ENCODE assay signal across 8 mouse cellular contexts in the genomic region with DNA sequence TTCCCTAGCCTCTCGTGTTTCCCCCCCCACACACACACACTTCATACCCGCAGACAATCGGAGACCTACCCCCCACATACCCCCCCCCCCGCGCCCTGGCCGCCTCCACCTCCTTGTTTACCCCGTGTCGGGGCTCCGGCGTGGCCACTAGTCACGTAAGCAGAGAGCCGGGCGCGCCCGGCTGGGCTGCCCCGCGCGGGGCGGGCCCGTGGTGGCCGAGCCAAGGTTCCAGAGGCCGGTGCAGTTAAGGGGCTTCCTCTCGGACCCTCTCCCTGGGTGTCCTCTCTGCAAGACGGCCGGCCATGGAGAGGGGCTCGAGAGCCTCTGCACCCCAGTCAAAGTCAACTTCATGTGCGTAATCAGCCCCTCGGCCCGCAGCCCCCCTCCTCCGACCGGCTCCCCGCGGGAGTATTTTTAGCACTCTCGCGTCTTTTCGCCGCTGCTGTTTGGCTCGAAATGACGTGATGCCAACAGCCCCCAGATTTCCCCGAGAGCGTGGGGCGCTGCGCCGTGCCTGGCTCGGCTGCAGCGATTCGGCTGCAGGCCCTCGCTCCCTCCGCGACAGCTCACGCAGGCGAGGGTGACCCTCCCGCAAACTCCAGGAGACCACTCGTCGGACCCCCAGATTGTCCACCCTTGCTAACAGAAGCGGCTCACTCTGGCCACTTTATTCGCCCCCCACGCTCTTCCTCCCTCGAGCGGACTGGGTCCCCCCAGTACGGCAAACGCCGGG. TPM values are rescaled to one million over a fixed set of nuclear protein-coding genes. Genes with fewer than 3 reads are reported as not detected.
DNase-seq lines count a peak whose midpoint lies in the region; ATAC-seq and TF ChIP-seq lines count a peak whose summit lies in the region.

No protein-coding gene starts in this region.

- peak; percentile 5 for ATAC-seq in forebrain, embryonic 13.5 days
- ATAC-seq in heart, postnatal 0 days (ENCODE audit: insufficient read depth, low read depth): peak; percentile 37
- ATAC-seq in liver, postnatal 0 days: peak; percentile 50
- ATAC-seq in neural tube, embryonic 14.5 days (ENCODE audit: low read depth): peak; percentile 8; the same call in 1 of the 2 replicates

- DNase-seq in CD8-positive naive resting alpha-beta T cell, adult 2 months (ENCODE audit: low read depth in 2 of 2, low spot score in 2 of 2): peak; percentile 61 to 76
- DNase-seq in heart, postnatal 0 days (ENCODE audit: low spot score): peak; percentile 85
- DNase-seq in kidney, postnatal 4 days: peak; percentile 78 to 88
- peak; percentile 79 for DNase-seq in liver, postnatal 0 days
- peak; percentile 58 for DNase-seq in testis, postnatal 14 days (ENCODE audit: low spot score)

- H3K27me3 ChIP-seq in forebrain, embryonic 13.5 days: no peaks in the 10 kb centered on the region
- no peaks in the 10 kb centered on the region for H3K27me3 ChIP-seq in heart, postnatal 0 days (ENCODE audit: control insufficient read depth, insufficient read depth, low read length)
- no peaks in the 10 kb centered on the region for H3K27me3 ChIP-seq in liver, postnatal 0 days (ENCODE audit: insufficient read depth, low read length)
- no peaks in the 10 kb centered on the region for H3K27me3 ChIP-seq in neural tube, embryonic 14.5 days (ENCODE audit: control insufficient read depth, insufficient read depth, low read length)

- peak overlapping the region; percentile 93 for H3K4me3 ChIP-seq in brown adipose tissue, adult 24 weeks (ENCODE audit: insufficient read depth, low read depth, low read length)
- H3K4me3 ChIP-seq in forebrain, embryonic 13.5 days: peak overlapping the region; percentile 97
- H3K4me3 ChIP-seq in heart, postnatal 0 days (ENCODE audit: low read depth, low read length): peak overlapping the region; percentile 95
- peak overlapping the region; percentile 91 for H3K4me3 ChIP-seq in liver, postnatal 0 days (ENCODE audit: low read depth, low read length)
- H3K4me3 ChIP-seq in neural tube, embryonic 14.5 days (ENCODE audit: low read depth, low read length): peak overlapping the region; percentile 88

- H3K4me1 ChIP-seq in brown adipose tissue, adult 24 weeks (ENCODE audit: control insufficient read depth, insufficient read depth, insufficient read length, low read length): peaks cover 7% of the 10 kb centered on the region; the same call in 1 of the 2 replicates
- H3K4me1 ChIP-seq in forebrain, embryonic 13.5 days: peaks cover 32% of the 10 kb centered on the region
- peaks cover 12% of the 10 kb centered on the region for H3K4me1 ChIP-seq in heart, postnatal 0 days (ENCODE audit: control insufficient read depth, insufficient read depth)
- peaks cover 17% of the 10 kb centered on the region for H3K4me1 ChIP-seq in liver, postnatal 0 days (ENCODE audit: insufficient read depth)
- peaks cover 13% of the 10 kb centered on the region; the same call in 1 of the 2 replicates for H3K4me1 ChIP-seq in neural tube, embryonic 14.5 days (ENCODE audit: control insufficient read depth, insufficient read depth, low read length)

- TF ChIP-seq CTCF in heart, postnatal 0 days (IDR thresholded peaks at IDR 0.05; ENCODE audit: low read depth): no peak
- no peak for TF ChIP-seq CTCF in liver, postnatal 0 days (IDR thresholded peaks at IDR 0.05; ENCODE audit: low read depth)

- under 1% methylated on average over 63 of the region's 63 CpGs for WGBS in forebrain, embryonic 13.5 days
- WGBS in heart, postnatal 0 days: under 1% methylated on average over 59 of the region's 63 CpGs
- 1% methylated on average over 56 of the region's 63 CpGs for WGBS in liver, postnatal 0 days (ENCODE audit: insufficient replicate concordance)
- under 1% methylated on average over 60 of the region's 63 CpGs for WGBS in neural tube, embryonic 14.5 days

- no peaks in the 10 kb centered on the region for H3K9me3 ChIP-seq in forebrain, embryonic 13.5 days (replicated peaks)
- H3K9me3 ChIP-seq in heart, postnatal 0 days (replicated peaks; ENCODE audit: control insufficient read depth, low read length): no peaks in the 10 kb centered on the region
- H3K9me3 ChIP-seq in liver, postnatal 0 days (ENCODE audit: low read length): no peaks in the 10 kb centered on the region
- H3K9me3 ChIP-seq in neural tube, embryonic 14.5 days (ENCODE audit: control insufficient read depth, low read length): no peaks in the 10 kb centered on the region

- H3K27ac ChIP-seq in brown adipose tissue, adult 24 weeks (replicated peaks; ENCODE audit: low read depth, low read length): peak overlapping the region; percentile 85
- peak overlapping the region; percentile 98 for H3K27ac ChIP-seq in forebrain, embryonic 13.5 days
- H3K27ac ChIP-seq in heart, postnatal 0 days (ENCODE audit: low read depth): peak overlapping the region; percentile 98
- H3K27ac ChIP-seq in liver, postnatal 0 days (ENCODE audit: low read depth): peak overlapping the region; percentile 97
- peak overlapping the region; percentile 97 for H3K27ac ChIP-seq in neural tube, embryonic 14.5 days (ENCODE audit: low read depth, low read length)

- H3K9ac ChIP-seq in forebrain, embryonic 13.5 days: peak overlapping the region; percentile 96
- peak overlapping the region; percentile 87 for H3K9ac ChIP-seq in heart, postnatal 0 days (replicated peaks; ENCODE audit: low read depth, low read length)
- peak overlapping the region; percentile 92 for H3K9ac ChIP-seq in liver, postnatal 0 days (replicated peaks)
- H3K9ac ChIP-seq in neural tube, embryonic 14.5 days (replicated peaks; ENCODE audit: low read depth, low read length): peak overlapping the region; percentile 91

- H3K36me3 ChIP-seq in forebrain, embryonic 13.5 days (ENCODE audit: poor library complexity, severe bottlenecking): no peaks in the 10 kb centered on the region
- no peaks in the 10 kb centered on the region for H3K36me3 ChIP-seq in heart, postnatal 0 days (replicated peaks; ENCODE audit: control insufficient read depth, insufficient read depth, low read length)
- H3K36me3 ChIP-seq in liver, postnatal 0 days (replicated peaks; ENCODE audit: insufficient read depth, low read length): no peaks in the 10 kb centered on the region
- no peaks in the 10 kb centered on the region for H3K36me3 ChIP-seq in neural tube, embryonic 14.5 days (ENCODE audit: control insufficient read depth, insufficient read depth, low read length)

- TF ChIP-seq EP300 in heart, postnatal 0 days (IDR thresholded peaks at IDR 0.05; ENCODE audit: low read depth): no peak
- TF ChIP-seq EP300 in liver, postnatal 0 days (IDR thresholded peaks at IDR 0.05; ENCODE audit: low read depth): no peak

- peak overlapping the region; percentile 91 for H3K4me2 ChIP-seq in forebrain, embryonic 13.5 days
- H3K4me2 ChIP-seq in heart, postnatal 0 days (ENCODE audit: low read depth, low read length): peak overlapping the region; percentile 91
- peak overlapping the region; percentile 95 for H3K4me2 ChIP-seq in liver, postnatal 0 days (ENCODE audit: low read depth, low read length)
- peak overlapping the region; percentile 86 for H3K4me2 ChIP-seq in neural tube, embryonic 14.5 days (ENCODE audit: low read depth, low read length)

RNA-seq across cellular contexts. Expression of gene Mxi1, which starts 2.8 kb away (rescaled TPM):
- polyA plus RNA-seq in brown adipose tissue, adult 24 weeks (2012; ENCODE audit: insufficient read depth, insufficient read length, missing spikeins): 20.9 and 37.2 TPM in 2 replicates
- 21.0 and 26.7 TPM in 2 replicates for polyA plus RNA-seq in forebrain, embryonic 13.5 days (2015; fragmentation: Nextera tagmentation; extraction: Ambion mirVana)
- total RNA-seq in heart, postnatal 0 days (2014; rRNA removed; ENCODE audit: low replicate concordance): 32.1 and 44.3 TPM in 2 replicates
- 31.2 and 34.8 TPM in 2 replicates for polyA plus RNA-seq in heart, postnatal 0 days (2015; fragmentation: Nextera tagmentation; extraction: Ambion mirVana)
- 24.4 and 24.5 TPM in 2 replicates for polyA plus RNA-seq in liver, postnatal 0 days (2015; fragmentation: Nextera tagmentation; extraction: Ambion mirVana)
- 41.8 and 57.5 TPM in 2 replicates for polyA plus RNA-seq in neural tube, embryonic 14.5 days (2014; fragmentation: Nextera tagmentation; extraction: Ambion mirVana)

RNA-seq across cellular contexts. Expression of gene Gm10197, which starts 58.4 kb away (rescaled TPM):
- not detected in 2 replicates for polyA plus RNA-seq in brown adipose tissue, adult 24 weeks (2012; ENCODE audit: insufficient read depth, insufficient read length, missing spikeins)
- not detected in 2 replicates for polyA plus RNA-seq in forebrain, embryonic 13.5 days (2015; fragmentation: Nextera tagmentation; extraction: Ambion mirVana)
- total RNA-seq in heart, postnatal 0 days (2014; rRNA removed; ENCODE audit: low replicate concordance): not detected in 2 replicates
- polyA plus RNA-seq in heart, postnatal 0 days (2015; fragmentation: Nextera tagmentation; extraction: Ambion mirVana): not detected in 2 replicates
- not detected in 2 replicates for polyA plus RNA-seq in liver, postnatal 0 days (2015; fragmentation: Nextera tagmentation; extraction: Ambion mirVana)
- polyA plus RNA-seq in neural tube, embryonic 14.5 days (2014; fragmentation: Nextera tagmentation; extraction: Ambion mirVana): 8.7 TPM in 1 of 2 replicates, not detected in the other

Comparison
In these comparisons a context has a peak if more than half of its experiments do, and no peak if none do; other contexts are left out.
1. Peak in every context shown above with its lines: DNase-seq, ATAC-seq, H3K4me3 ChIP-seq and H3K27ac ChIP-seq.